Comparison of ENCODE assay signal across 23 mouse cellular contexts in the genomic region with DNA sequence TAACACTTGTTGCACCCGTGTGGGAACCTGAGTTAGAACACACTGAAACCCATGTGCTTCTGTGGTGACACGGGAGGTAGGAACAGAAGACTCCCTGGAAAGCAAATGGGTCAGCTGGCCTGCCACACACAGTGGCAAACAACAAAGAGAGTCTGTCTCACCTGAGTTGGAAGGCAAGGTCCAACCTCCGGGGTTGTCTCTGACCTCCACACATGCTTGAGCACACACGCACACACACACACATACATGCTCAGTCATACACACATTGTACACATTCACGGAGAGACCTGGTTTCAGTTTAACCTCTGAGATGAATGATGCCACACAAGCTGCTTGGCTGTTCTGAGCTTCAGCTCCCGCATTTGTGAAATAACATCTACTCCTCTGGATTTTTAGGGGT.
"Had no signal": no experiment of that assay in that cellular context is flagged by ENCODE, and none has a peak within 500 bp of the region (broad histone marks: within the 10 kb centered on the region; RNA-seq: fewer than 3 reads in every experiment).

No protein-coding gene starts in this region.

- DNase-seq: kidney, adult 11 months; kidney, adult 9 months; kidney, postnatal 25 days; layer of hippocampus, adult 9-11 months; liver; lung, adult 2 months; lung, postnatal 14 days; lung, postnatal 4 days; retina, postnatal 1 day; right cerebral cortex, postnatal 25 days; spleen, adult 18-20 months; thymus, adult 18-20 months; thymus, postnatal 36 days had no signal

- H3K27ac ChIP-seq: layer of hippocampus, adult 2 months; limb, embryonic 10.5 days; limb, embryonic 13.5 days; liver, embryonic 15.5 days; midbrain, embryonic 10.5 days; midbrain, embryonic 13.5 days; neural tube, embryonic 13.5 days; stomach, embryonic 15.5 days had no signal

- H3K4me2 ChIP-seq: limb, embryonic 13.5 days; liver, embryonic 15.5 days; midbrain, embryonic 13.5 days; neural tube, embryonic 13.5 days; stomach, embryonic 15.5 days had no signal

- H3K9ac ChIP-seq: limb, embryonic 13.5 days; liver, embryonic 15.5 days; midbrain, embryonic 13.5 days; neural tube, embryonic 13.5 days; stomach, embryonic 15.5 days had no signal

- H3K4me3 ChIP-seq: layer of hippocampus, adult 2 months; limb, embryonic 10.5 days; limb, embryonic 13.5 days; liver, embryonic 15.5 days; midbrain, embryonic 10.5 days; midbrain, embryonic 13.5 days; myocyte; neural tube, embryonic 13.5 days; stomach, embryonic 15.5 days had no signal

- H3K9me3 ChIP-seq: limb, embryonic 10.5 days; limb, embryonic 13.5 days; liver, embryonic 15.5 days; midbrain, embryonic 10.5 days; midbrain, embryonic 13.5 days; neural tube, embryonic 13.5 days; stomach, embryonic 15.5 days had no signal

- ATAC-seq: midbrain, embryonic 13.5 days; midbrain, embryonic 16.5 days had no signal

- H3K36me3 ChIP-seq: limb, embryonic 10.5 days; limb, embryonic 13.5 days; liver, embryonic 15.5 days; midbrain, embryonic 10.5 days; midbrain, embryonic 13.5 days; neural tube, embryonic 13.5 days; stomach, embryonic 15.5 days had no signal
